Mouse (Mus musculus): Measurements from ENCODE around the gene Lgals4. TPM values are rescaled to one million over a fixed set of nuclear protein-coding genes. Genes with fewer than 3 reads are reported as not detected.
A peak's percentile ranks its signal among the peaks of the same experiment; 100 is the strongest.

The Lgals4 gene
- total and polyA plus RNA-seq, 2 experiments, result 11.0 to 16.4 TPM

DNA sequence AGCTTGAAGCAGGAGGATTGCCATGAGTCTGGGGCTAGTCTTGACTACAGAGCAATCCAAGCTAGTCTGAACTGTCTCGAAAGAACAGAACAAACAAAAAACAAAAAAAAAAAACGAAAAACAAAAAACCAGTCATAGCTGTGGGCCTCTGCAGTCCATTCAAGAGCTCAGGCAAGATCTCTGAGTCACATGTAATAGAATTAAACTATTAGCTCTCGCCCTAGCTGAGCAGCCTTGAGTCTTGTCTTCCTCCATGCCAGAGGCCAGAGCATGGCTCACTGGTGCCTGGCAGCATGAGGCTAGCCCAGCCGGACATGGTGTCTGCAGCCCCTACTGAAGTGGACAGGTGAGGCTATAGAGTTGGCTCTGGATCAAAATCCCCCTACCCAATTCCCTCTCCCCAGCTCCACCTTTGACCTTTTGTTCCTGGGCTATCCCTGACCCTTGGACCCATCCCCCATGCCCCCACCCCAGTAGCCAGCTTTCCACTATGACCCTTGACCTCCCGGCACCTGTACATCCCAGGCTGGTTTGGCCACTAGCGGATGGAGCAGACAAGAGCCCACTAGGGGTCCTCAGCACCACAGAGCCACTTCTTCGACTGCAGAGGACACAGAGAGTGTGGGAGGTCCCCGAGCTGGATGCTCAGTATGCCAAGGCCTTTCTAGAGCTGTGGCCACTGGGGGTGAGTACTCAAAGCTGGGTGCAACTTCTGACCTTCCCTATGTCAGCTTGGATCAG lies 43.4 kb upstream of the Lgals4 start:
- no peak for DNase-seq (ENCODE audit: extremely low read depth, low read depth, low spot score)
- Histone ChIP-seq H3K9ac (ENCODE audit: low read depth, low read length) (no peak overlapping the region), H3K79me2 (ENCODE audit: control insufficient read depth, insufficient read depth, low read length) (no peaks in the 10 kb centered on the region), H3K27me3 (ENCODE audit: control insufficient read depth, insufficient read depth, low read length) (no peaks in the 10 kb centered on the region), H3K27ac (replicated peaks; ENCODE audit: insufficient read depth, low read depth, low read length) (no peak overlapping the region), H3K4me1 (ENCODE audit: control insufficient read depth, insufficient read depth, low read length) (no peaks in the 10 kb centered on the region), H3K4me3 (ENCODE audit: insufficient read depth, low read depth, low read length) (no peak overlapping the region), H3K36me3 (ENCODE audit: control insufficient read depth, insufficient read depth, low read length) (no peaks in the 10 kb centered on the region; the same call in 1 of the 2 replicates)
- 76% methylated on average over 8 of the region's 8 CpGs for WGBS
- TF ChIP-seq CTCF (IDR thresholded peaks at IDR 0.05; ENCODE audit: low read depth, low read length) (peak; percentile 12; the same call in 1 of the 2 replicates), POLR2A (IDR thresholded peaks at IDR 0.05; ENCODE audit: extremely low read depth, insufficient read depth, low read length) (no peak)

GRCm38 (mm10) chr7:28791706-28792105 lies 41.9 kb upstream of the Lgals4 start:
- Histone ChIP-seq H3K79me2 (ENCODE audit: control insufficient read depth, insufficient read depth, low read length) (no peaks in the 10 kb centered on the region), H3K27ac (replicated peaks; ENCODE audit: insufficient read depth, low read depth, low read length) (no peak overlapping the region)
- no peak for DNase-seq (ENCODE audit: extremely low read depth, low read depth, low spot score)

DNA sequence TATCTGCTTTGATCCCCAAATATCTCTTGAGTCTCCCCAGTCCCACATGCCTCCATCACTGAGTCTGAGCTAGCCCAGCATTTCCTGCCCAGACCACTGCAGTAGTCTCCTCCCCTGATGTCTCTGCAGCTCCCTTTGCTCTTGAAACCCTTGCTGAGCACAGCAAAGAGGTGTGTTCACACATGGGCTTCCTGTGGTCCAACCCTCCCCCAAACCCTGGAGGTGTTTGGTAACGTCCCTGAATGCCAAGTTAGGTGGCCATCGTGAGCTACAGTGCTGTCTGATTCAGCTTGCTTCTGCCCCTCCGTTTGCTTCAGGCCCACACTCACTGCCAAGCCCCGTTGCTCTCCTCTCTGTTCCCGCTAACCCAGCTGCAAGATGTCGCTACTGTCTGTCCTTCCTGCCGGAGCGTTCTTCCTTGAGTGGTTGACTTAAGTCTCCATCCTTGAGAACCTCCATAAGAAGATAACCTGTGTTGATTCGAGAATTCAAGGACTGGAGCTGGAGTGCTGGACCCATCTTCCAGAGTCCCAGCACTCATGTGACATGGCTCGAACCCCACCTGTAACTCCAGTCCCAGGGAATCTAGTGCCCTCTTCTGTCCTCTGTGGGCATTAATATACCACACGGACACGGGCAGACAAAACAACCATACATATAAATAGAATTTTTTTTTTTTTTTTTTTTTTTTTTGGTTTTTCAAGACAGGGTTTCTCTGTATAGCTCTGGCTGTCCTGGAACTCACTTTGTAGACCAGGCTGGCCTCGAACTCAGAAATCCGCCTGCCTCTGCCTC lies 41.1 kb upstream of the Lgals4 start:
- Histone ChIP-seq H3K36me3 (ENCODE audit: control insufficient read depth, insufficient read depth, low read length) (no peaks in the 10 kb centered on the region), H3K4me3 (ENCODE audit: insufficient read depth, low read depth, low read length) (no peak overlapping the region), H3K9ac (ENCODE audit: low read depth, low read length) (no peak overlapping the region), H3K4me1 (ENCODE audit: control insufficient read depth, insufficient read depth, low read length) (peaks cover 3% of the 10 kb centered on the region; the same call in 1 of the 2 replicates), H3K79me2 (ENCODE audit: control insufficient read depth, insufficient read depth, low read length) (no peaks in the 10 kb centered on the region), H3K27ac (replicated peaks; ENCODE audit: insufficient read depth, low read depth, low read length) (no peak overlapping the region), H3K27me3 (ENCODE audit: control insufficient read depth, insufficient read depth, low read length) (no peaks in the 10 kb centered on the region)
- no peak for TF ChIP-seq POLR2A (IDR thresholded peaks at IDR 0.05; ENCODE audit: extremely low read depth, insufficient read depth, low read length)
- no peak for TF ChIP-seq CTCF (IDR thresholded peaks at IDR 0.05; ENCODE audit: low read depth, low read length)
- no peak for DNase-seq (ENCODE audit: extremely low read depth, low read depth, low spot score)
- 82% methylated on average over 12 of the region's 14 CpGs for WGBS

More at GRCm38 (mm10) chr7:28791706-28792105, 41.9 kb upstream of the Lgals4 start:
- H3K4me1 ChIP-seq (ENCODE audit: control insufficient read depth, insufficient read depth, low read length), result no peaks in the 10 kb centered on the region
- no peak overlapping the region for H3K4me3 ChIP-seq (ENCODE audit: insufficient read depth, low read depth, low read length)
- no peak overlapping the region for H3K9ac ChIP-seq (ENCODE audit: low read depth, low read length)
- H3K27me3 ChIP-seq (ENCODE audit: control insufficient read depth, insufficient read depth, low read length), result no peaks in the 10 kb centered on the region
- no peaks in the 10 kb centered on the region for H3K36me3 ChIP-seq (ENCODE audit: control insufficient read depth, insufficient read depth, low read length)
- TF ChIP-seq POLR2A (IDR thresholded peaks at IDR 0.05; ENCODE audit: extremely low read depth, insufficient read depth, low read length) (no peak), CTCF (IDR thresholded peaks at IDR 0.05; ENCODE audit: low read depth, low read length) (no peak)

GRCm38 (mm10) chr7:28793834-28794233 lies 39.8 kb upstream of the Lgals4 start:
- no peak overlapping the region for H3K27ac ChIP-seq (replicated peaks; ENCODE audit: insufficient read depth, low read depth, low read length)
- WGBS, result 22% methylated on average over 2 of the region's 2 CpGs
- H3K4me1 ChIP-seq (ENCODE audit: control insufficient read depth, insufficient read depth, low read length), result peaks cover 3% of the 10 kb centered on the region; the same call in 1 of the 2 replicates
- H3K9ac ChIP-seq (ENCODE audit: low read depth, low read length), result no peak overlapping the region
- no peaks in the 10 kb centered on the region for H3K27me3 ChIP-seq (ENCODE audit: control insufficient read depth, insufficient read depth, low read length)
- H3K4me3 ChIP-seq (ENCODE audit: insufficient read depth, low read depth, low read length), result no peak overlapping the region
- no peaks in the 10 kb centered on the region for H3K79me2 ChIP-seq (ENCODE audit: control insufficient read depth, insufficient read depth, low read length)
- TF ChIP-seq CTCF (IDR thresholded peaks at IDR 0.05; ENCODE audit: low read depth, low read length) (peak; percentile 37; the same call in 1 of the 2 replicates), POLR2A (IDR thresholded peaks at IDR 0.05; ENCODE audit: extremely low read depth, insufficient read depth, low read length) (no peak)
- DNase-seq (ENCODE audit: extremely low read depth, low read depth, low spot score), result peak; percentile 33
- H3K36me3 ChIP-seq (ENCODE audit: control insufficient read depth, insufficient read depth, low read length), result no peaks in the 10 kb centered on the region

DNA sequence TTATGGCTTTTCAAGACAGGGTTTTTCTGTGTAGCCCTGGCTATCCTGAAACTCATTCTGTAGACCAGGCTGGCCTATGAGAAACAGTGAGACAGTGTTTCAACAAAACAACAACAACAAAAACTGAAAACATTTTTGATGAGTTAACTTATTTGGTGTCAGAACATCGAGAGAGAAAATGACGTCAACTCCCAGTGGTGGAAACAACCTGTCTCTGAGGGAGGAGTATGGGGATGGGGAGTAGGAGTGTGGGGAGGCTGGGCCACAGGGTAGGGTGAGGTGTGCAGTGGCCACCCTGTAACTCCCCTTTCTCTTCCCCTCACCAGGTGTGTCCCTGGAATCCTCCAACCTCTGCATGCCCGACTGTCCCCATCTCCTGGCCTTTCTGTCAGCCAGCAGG lies 39.2 kb upstream of the Lgals4 start:
- no peak for DNase-seq (ENCODE audit: extremely low read depth, low read depth, low spot score)
- 80% methylated on average over 3 of the region's 3 CpGs for WGBS
- H3K4me3 ChIP-seq (ENCODE audit: insufficient read depth, low read depth, low read length), result no peak overlapping the region
- H3K4me1 ChIP-seq (ENCODE audit: control insufficient read depth, insufficient read depth, low read length), result peaks cover 3% of the 10 kb centered on the region; the same call in 1 of the 2 replicates
- H3K36me3 ChIP-seq (ENCODE audit: control insufficient read depth, insufficient read depth, low read length), result no peaks in the 10 kb centered on the region
- H3K9ac ChIP-seq (ENCODE audit: low read depth, low read length), result no peak overlapping the region
- no peaks in the 10 kb centered on the region for H3K27me3 ChIP-seq (ENCODE audit: control insufficient read depth, insufficient read depth, low read length)
- TF ChIP-seq CTCF (IDR thresholded peaks at IDR 0.05; ENCODE audit: low read depth, low read length) (no peak), POLR2A (IDR thresholded peaks at IDR 0.05; ENCODE audit: extremely low read depth, insufficient read depth, low read length) (no peak)
- H3K27ac ChIP-seq (replicated peaks; ENCODE audit: insufficient read depth, low read depth, low read length), result no peak overlapping the region
- no peaks in the 10 kb centered on the region for H3K79me2 ChIP-seq (ENCODE audit: control insufficient read depth, insufficient read depth, low read length)

All from liver, adult 2 months (tissue).